ENCODE assay signal across 1 mouse cellular context in genomic region chr9:106203990-106204851, GRCm38 (mm10).
TF ChIP-seq lines count a peak whose summit lies in the region.

No protein-coding gene starts in this region.

TF ChIP-seq in MEL, 35 proteins besides CTCF, POLR2A, EP300 and RAD21:
- TF ChIP-seq HCFC1 (IDR thresholded peaks at IDR 0.05; ENCODE audit: low read depth, low read length) = 0 out of 2 replicates have a peak, but pooled peaks have one; percentile 37
- peak; percentile 47; the same call in 1 of the 2 replicates for TF ChIP-seq MXI1 (IDR thresholded peaks at IDR 0.05; ENCODE audit: low read depth, low read length)
- TF ChIP-seq RCOR1 (IDR thresholded peaks at IDR 0.05; ENCODE audit: low read depth, low read length) = 0 out of 2 replicates have a peak, but pooled peaks have one; percentile 11
- TF ChIP-seq TBP (IDR thresholded peaks at IDR 0.05; ENCODE audit: low read depth, low read length) = no peak
- peak; percentile 78; the same call in 1 of the 2 replicates for TF ChIP-seq MAZ (IDR thresholded peaks at IDR 0.05; ENCODE audit: low read depth, low read length)
- 0 out of 2 replicates have a peak, but pooled peaks have one; percentile 45 for TF ChIP-seq ELF1 (IDR thresholded peaks at IDR 0.05; ENCODE audit: low read depth, low read length)
- no peak for TF ChIP-seq ZC3H11A (IDR thresholded peaks at IDR 0.05; ENCODE audit: low read depth, low read length)
- peak; percentile 51; the same call in 1 of the 2 replicates for TF ChIP-seq ETS1 (IDR thresholded peaks at IDR 0.05; ENCODE audit: low read depth, low read length)
- no peak for TF ChIP-seq ZKSCAN1 (IDR thresholded peaks at IDR 0.05; ENCODE audit: low read depth, low read length)
- TF ChIP-seq POLR2AphosphoS2 (IDR thresholded peaks at IDR 0.05; ENCODE audit: low read length) = no peak
- TF ChIP-seq USF2 (IDR thresholded peaks at IDR 0.05; ENCODE audit: borderline replicate concordance in 1 of 2, insufficient read depth in 1 of 2, low read depth in 1 of 2, low read length in 2 of 2) = no peak
- 0 out of 2 replicates have a peak, but pooled peaks have one; percentile 12 for TF ChIP-seq GATA1 (IDR thresholded peaks at IDR 0.05; ENCODE audit: low read depth, low read length)
- TF ChIP-seq POLR2AphosphoS5 (IDR thresholded peaks at IDR 0.05; ENCODE audit: borderline replicate concordance, low read depth, low read length) = no peak
- TF ChIP-seq SIN3A (IDR thresholded peaks at IDR 0.05; ENCODE audit: low read length) = 0 out of 2 replicates have a peak, but pooled peaks have one; percentile 40
- TF ChIP-seq KAT2A (conservative IDR thresholded peaks at IDR 0.05; ENCODE audit: low read depth, low read length) = no peak
- no peak for TF ChIP-seq JUND (IDR thresholded peaks at IDR 0.05; ENCODE audit: low read depth, low read length)
TF ChIP-seq in MEL: peak in this region for 8.
